Mouse (Mus musculus) right cerebral cortex, postnatal 25 days (tissue): ENCODE measurements around the gene B230217C12Rik.

Experiments used
- DNase-seq: peaks from one replicate; pipeline ENCODE4 v3.0.0; 2022

The B230217C12Rik gene

DNA sequence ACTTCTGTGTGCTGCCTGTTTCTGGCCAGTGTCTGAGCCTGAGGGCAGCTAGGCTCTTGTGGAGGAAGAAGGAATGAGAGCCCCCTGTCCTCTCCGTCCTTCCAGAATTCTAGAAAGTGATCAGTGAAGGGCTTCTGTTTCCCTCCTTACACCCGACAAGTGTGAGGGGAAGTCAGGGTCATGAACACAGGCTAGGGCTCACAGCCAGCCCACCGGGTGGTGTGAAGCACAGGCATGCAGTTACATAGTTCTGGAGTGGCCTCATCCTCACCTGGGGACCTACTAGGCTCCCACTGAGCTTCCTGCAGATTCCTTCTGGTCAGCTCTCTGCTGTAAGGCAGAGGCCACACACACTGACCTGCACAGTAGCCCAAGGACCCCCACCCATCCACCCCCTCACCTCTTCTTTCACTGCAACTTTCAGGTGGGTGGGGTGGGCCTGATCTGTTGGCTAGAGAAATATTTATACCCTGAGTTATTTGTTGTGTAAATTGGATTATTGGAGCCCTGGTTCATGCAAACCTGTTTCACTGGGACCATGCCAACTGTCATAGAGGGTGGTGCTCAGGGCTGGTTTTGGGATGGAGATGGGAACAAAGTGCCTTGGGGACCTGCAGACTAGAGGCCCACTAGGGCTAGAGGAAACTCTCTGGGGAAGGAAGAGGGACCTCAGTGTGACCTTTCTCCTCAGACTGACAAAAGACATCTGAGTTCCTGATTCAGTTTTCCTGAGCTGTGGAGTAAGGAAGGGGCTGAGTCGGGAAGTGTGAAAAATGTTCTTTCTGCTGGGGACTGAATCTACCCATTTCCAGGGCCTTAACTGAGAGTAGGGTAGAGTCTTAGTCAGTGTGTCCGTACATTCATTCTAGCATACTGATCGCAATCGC lies 31.1 kb upstream of the B230217C12Rik start:
- no peak for DNase-seq

DNA sequence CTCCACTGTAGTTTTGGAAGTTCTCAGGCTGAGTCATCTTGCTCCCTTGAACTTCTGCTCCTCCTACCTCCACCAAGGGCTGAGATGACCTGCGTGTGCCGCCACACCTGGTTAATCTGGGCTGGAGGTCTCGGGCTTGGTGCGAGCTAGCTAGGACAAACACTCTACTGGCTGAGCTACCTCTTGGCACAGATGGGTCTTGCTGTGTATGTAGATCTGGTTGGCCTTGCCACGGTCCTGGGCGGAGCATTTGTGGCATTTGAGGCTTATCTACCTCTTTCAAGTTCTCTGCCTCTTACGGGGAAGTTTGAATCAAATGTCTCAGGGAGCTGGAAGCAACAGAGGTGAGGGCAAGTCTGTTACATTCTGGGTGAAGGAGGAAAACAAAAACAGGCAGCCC lies 30.2 kb upstream of the B230217C12Rik start:
- DNase-seq, result no peak

DNA sequence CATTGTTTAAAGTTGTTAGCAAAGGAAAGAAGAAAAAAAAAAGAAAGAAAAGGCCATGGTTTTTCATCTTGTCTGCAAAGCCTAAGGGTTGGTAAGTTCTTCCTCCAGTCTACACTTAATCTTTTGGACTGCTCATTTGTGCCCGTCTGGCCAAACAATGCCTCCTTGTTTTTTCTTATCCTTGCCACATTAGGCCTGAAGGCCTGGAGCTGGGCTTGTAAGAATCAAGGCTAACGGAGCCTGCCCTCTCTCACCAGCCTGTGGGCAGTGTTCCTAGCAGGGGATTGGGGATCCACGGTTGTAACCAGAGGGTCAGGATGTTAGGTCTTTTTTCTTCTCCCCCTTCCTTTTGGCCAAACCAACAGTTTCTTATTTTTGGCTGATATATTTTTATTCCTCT lies 29.6 kb upstream of the B230217C12Rik start:
- DNase-seq, result no peak

DNA sequence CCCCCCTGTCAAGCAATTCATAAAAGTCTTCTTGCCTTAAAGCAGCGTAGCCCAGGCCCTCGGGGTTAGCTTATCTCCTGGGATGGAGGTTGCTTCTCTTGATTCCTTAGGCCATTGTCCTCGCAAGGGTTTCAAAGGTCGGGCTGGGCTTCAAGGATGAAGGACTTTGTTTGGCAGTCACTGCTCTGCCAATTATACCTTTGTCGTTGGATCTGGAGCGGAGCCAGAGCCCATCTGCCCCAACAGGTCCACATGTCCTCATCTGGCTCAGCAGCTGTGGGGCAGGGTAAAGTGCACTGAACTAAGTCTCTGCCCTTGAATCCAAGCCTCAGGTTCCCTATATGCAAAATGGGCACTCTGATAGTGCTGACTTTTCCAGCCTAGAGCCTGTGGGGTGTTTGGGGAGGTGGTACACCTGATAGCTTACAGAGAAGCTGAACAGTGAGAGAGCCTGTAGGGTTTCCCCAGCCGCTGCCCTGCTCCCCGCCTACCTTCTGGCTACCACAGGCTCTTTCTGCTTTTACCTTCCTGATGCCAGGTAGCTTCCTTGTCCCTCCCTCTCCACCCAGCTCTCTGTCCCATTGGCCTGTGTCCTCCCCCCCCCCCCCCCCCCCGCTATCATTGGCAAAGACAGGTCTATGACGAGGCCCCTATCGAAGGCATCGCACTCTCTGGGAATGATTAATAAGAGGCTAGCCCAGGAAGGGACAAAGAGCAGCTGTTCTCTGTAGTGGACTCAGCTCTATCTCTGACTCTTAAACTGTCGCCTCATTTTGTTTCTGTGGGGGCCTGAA lies 28.8 kb upstream of the B230217C12Rik start:
- no peak for DNase-seq

DNA sequence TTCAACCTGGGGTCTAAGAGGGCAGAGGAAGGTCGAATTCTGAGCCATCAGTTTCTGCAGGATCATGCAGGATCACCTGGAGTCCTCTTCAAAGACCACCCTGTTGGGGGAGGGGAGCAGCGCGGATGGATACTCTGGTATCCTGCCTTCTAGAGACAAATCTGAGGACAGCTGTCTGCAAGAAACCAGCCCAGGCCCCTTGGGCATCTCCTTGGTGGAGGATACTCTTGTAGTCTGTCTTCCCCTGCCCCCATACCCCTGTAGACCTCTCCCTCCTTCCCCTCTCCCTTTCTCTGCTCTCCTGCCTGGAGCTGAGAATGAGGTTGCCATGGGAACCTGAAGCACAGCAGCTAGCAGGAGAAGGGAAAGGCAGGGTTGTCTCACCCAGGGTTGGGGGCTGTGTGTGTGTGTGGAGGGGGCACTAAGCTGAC lies 28.1 kb upstream of the B230217C12Rik start:
- DNase-seq, result no peak

DNA sequence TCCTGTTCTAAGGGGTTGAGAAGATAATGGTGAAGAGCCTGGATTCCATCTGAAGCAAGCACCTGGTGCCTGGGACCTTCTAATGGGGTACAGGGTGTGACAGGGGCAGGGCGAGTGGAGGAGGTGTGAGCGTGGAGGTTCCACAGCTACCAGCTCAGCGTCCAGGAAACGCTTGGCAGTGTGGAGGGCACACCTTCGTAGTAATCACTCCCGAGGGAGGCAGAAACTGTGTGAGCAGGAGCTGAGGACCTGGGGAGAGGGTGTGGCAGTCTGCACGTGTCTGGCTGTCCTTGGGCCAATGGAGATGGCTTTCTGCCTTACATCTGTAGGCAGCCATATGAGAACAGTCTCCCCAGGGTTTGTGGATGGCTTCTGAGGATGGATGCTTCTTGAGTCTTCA lies 27.5 kb upstream of the B230217C12Rik start:
- no peak for DNase-seq

DNA sequence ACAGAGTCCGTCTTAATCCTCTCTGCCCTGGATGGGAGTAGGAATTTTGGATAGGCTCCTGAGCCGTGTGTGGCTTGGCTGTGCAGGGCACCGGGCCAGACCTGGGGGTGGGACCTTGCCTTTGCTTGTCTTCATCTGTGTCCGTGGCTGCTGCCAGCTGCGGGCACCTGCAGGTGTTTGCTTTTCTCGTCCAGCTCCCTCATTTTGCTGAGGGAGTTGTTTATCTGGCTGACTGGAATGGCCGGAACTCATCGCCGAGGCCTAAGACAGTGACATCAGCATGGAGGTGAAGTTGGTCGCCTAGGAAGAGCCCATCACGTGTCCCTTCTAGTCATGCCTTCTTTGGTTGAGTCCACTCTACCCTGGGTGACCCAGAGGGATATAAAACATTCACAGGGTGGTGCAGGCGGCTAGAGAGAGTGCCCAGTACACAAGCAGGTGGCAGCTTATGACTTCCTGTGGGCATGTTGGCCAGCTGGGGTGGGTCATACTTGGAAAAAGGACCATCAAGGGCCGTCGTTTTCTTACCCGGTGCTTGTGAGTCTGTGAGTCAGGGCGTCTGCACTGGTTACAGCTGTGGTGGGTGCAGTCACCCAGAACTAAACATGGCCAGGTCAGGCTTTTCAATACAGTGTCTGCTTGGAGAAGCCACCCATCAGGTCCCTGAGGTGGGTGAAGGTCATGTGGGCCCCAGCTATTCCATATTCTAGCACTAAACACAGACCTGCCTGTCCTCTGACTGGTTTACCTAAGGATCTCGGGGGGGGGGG lies 26.6 kb upstream of the B230217C12Rik start:
- DNase-seq, result no peak

DNA sequence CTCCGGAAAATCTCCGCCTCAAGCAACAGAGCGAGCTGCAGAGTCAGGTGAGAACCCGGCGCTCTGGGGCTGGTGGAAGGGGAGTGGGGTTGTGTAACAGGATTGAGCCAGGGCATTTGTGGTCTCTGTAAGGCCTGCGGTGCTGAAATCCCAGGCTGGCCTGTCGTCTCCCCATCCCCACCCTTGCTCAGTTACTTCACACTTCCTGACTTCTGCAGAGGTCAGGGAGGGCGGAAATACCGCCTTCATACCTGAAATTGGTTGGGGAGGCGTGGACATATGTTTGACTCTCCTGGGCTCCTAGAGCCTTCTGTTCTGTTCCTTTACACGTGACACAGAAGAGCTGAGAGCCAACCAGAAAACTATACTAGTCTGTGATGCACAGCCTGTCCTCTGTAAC lies 24.8 kb upstream of the B230217C12Rik start:
- no peak for DNase-seq

DNA sequence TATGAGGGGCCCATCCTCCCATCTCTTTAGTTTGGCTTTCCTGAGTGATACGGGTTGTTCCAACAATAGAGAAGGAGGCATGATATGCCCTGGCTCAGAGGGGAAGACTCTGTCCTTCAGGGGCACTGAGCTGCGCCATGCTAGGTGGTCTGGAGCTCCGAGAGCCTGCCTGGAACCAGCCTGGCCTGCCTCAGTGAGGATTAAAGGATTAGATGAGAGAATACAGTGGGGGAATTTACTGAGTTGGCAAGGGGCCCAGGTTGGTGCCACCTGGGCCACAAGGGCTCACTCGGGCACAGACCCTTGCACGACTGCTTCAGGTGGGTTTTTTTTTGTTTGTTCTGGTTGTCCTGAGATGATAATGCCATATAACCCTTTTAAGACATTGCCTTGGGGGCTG lies 24.4 kb upstream of the B230217C12Rik start:
- no peak for DNase-seq

DNA sequence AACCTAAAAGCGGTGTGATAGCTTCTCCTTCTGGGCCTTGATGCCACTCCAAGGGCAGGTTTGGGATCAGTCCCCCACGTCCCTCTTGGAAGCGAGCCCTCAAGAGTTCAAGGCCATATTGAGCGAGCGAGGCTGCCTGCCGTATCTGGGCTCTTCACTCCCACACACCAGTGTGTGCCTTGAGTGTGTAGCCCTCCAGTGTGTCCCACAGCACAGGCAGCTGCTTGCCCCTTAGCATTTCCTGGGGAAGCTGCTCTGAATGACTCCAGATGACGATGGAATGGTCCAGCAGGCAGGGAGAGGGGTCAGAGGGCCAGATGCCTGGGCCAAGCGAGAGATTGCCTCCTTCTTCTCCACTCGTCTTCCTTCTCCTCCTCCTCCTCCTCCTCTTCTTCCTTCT lies 23.7 kb upstream of the B230217C12Rik start:
- no peak for DNase-seq

DNA sequence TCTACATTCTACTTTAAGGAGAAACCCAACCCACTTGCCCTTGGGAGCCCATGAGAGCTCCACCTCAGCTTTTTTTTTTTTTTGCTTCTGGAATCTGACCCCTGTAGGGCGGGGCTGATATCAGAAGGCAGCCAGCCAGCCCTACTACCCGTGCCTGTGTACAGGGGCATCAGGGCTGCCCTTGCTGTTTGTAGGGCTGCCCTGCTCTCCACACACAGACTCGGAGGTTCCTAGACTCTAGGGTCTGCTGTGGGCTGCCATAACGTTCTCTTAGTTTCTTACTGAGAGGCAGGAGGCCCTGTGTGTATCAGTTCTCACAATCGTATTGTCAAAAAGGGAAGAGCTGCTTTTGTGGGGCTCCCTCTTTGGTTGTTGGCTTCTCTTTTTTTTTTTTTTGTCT lies 23.2 kb upstream of the B230217C12Rik start:
- no peak for DNase-seq

DNA sequence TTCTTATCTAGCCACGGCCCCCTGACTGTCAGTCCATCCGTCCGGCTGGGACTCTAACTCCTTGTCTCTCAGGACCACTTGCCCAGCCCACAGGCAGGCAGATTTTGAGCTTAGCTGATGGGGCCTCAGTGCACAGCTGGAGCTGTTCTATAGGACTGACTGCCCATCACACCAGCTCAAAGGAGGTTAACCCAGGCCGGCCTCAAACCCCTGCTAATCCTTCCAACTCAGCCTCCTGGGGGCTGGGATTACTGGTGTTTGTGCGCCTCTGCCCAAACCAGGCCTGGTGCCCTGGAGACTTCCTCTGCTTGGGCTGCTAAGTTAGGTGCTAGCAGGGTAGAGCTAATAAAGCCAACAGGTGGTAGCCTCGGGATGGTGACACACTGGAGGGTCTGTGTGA lies 22.6 kb upstream of the B230217C12Rik start:
- DNase-seq, result no peak

DNA sequence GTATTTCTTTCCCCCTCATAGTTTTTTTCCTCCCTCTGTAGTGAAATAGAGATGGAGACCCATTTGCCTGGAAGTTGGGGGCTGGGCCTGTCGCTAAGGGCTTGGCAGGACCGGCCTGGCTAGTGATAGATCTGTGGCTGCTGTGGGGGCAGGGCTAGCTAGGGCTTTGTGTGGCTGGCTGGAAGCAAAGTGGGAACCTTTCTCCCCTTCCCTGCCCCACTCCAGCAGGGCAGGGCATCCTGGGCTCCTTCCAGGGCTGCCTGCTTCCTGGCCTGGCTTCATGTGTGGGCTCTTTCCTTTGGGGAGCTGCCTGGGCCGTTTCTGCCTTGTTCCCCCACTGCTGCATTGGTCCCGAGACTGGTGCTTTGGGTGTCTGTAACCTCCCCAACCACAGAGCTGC lies 22.0 kb upstream of the B230217C12Rik start:
- DNase-seq, result no peak

DNA sequence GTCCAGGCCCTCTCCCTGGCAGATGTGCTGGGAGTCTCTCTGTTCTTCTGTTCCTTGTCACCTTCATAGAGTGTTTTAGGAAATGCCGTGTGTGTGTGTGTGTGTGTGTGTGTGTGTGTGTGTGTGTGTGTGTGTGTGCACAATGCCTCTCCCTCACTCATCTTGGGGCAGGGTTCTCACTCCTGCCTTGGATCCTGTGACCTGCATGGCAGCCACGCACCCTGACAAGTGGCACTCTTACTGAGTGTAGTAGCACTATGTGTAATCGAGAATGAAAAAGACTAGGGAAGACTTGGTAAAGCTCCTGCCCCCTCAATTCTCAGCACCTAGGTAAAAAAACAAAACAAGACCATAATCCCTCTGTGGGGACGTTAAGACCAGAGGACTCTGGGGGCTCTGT lies 21.5 kb upstream of the B230217C12Rik start:
- no peak for DNase-seq

DNA sequence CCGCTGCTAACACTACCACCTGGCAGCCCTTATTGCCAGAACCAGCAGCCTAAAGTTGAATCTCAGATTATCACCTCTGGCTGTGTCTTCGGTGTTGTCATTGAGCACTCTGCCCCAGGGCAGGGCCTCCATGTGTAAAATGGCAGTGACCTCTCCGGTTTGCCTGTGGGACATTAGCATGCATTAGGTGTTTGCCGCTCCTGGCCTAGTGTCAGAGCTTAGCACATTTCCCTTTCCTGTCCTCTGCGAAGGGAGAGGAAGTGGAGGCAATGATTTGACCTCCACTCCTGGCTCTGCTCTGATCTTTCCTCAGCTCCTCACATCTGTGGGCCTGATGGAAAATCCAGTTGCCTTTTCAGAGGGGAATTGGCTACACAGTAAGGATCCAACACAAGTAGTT lies 20.7 kb upstream of the B230217C12Rik start:
- no peak for DNase-seq

DNA sequence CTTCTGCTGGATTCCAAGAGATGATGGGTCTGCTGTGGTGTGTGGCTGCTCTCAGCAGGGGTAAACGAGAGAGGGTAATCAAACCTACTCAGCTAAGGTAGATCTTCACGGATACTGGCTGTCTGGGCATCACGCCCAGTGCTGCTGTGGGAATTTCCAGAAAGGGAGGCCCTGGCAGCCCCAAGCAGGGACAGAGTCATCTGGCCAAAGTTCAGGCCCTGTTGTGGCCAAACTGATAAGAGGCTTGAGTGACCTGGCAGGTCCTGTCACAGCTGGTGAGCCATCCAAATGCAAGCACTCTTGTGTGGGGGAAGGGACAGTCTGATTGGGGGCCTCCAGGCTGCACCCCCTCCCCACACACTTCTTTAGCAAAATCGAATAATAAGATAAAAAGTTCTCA lies 19.7 kb upstream of the B230217C12Rik start:
- no peak for DNase-seq

DNA sequence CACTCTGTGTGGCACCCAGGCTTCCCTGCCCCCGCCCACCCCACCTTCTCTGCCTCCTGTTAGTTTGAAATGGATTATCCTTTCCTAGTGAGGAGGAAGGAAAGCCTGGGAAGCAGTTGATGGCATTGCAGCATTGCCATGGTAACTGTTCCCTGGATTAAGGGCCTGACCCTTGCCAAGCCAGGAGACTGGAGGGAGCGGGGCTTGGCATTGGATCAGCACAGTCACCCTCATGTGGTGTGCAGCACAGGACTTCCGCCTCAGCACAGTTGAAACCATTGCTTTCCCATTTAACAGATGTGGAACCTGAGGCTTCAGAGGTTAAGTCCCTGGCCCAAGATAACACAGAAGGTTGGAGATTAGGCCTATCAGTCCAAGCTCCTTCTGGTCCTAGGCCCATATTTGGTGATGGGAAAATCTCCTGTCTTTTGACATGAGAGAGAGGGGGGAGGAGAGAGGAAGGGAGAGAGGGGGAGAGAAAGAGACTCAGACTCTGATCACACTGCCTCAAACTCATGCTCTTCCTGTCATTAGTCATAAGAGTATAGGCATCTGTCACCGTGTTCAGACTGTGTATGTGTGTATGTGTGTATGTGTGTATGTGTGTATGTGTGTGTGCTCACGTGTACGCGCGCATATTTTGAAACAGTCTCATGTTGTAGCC lies 19.0 kb upstream of the B230217C12Rik start:
- DNase-seq, result no peak

DNA sequence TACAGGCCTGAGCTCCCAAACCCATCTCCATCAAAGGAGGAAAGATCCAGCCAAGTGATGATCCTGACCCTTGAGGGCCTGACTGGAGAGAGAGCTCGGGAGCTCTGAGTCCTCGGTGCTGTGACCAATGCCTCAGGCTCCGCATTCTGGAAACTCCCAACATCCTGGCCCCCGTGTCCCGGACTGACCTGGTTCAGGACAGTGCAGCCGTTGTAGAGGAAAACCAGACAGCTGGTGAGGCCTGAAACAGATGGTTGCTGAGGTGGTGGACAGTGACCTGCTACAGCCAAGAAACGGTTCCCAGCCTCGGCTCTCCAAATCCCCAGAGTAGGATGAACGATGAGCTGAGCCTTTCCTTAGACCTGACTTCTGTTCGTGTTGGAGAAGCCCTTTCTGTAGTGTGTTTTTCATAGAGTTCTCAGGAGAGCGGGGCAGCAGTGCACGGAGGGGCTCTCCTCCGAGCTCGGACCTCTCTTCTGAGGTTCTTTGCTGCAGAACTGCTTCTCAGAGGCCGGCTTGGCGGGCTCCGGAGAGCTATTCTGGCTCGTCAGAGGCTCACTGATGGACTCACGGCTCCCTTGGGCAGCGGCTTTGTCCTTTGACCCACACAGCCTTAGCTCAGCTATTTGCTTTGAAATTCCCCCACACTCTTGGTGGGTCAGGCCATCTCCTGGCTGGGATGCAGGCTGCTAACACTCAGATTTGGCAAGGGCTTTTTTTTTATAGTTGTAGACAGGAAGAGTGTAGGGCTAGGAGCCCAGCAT lies 17.6 kb upstream of the B230217C12Rik start:
- DNase-seq, result no peak

DNA sequence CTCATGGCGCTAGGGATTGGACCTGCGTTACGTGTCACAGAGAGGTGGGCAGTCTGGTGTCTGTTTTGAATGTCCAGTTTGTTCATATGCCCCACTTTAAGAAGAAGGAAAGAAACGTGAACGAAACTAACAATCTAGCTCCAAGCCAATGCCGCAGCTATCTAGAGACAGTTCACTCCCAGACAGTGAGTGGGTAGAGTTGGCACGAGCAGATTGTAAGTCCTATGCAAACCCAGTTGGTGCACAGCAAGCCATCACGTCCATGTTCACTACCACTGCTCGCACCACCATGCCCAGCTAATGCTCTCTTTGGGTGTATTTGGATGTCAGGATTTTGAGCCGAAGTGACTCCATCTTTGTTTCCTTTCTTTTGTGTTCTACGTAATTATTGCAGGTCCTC lies 16.4 kb upstream of the B230217C12Rik start:
- DNase-seq, result no peak

DNA sequence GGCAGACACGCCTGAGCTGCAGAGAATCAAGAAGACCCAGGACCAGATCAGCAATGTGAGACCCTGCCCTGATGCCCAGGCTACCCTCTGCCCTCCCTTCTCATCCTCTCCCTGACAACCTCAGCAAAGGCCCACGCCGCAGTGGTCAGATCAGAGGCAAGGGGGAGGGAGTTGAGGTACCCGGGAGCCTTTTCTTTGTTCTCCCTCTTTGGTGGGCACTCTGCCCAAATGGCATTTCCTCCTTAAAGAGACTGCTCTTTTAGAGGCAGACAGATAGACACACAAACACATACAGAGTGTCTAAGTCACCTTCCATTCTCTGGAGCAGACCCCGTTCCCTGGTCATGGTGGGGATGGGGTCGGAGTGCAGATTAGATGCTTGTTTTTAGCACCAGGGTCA lies 15.7 kb upstream of the B230217C12Rik start:
- DNase-seq, result no peak

DNA sequence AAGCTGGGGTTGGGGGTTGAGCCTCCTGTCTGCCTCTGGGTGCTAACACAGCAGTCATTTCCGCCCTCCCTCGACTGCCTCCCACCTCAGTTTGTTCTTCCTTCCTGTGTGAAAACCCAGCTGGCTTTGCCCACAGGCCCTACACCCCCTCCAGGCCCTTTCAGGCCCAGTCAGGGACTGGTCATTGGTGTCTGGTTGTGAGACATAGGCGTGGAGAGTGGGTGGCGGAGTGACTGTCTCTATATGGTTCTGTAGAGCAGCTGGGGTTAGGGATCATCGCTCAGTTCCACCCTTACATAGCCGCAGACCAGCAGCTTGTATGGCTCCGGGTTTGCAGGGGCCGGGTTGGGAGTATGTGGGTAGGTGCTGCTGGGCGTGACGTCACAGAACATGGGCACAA lies 15.3 kb upstream of the B230217C12Rik start:
- DNase-seq, result no peak

DNA sequence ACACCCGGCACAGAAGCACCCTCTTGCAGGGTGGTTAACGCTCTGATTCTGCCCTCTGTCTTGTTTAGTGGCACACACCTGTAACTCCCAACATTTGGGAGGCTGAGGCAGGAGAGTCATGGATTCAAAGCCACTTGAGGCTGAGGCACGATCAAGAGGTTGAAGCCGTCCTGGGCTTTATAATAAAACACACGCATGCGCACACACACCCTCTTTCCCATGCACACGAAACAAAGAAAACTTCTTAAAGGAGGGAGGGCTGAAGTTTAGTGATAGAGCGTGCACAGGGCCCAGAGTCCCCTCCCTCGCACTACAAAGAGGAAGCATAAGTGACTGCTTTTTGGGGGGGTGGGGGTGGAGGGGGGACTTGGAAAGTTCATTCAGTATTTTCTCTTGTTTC lies 14.6 kb upstream of the B230217C12Rik start:
- DNase-seq, result no peak
